Mouse (Mus musculus) frontal cortex, postnatal 10 days (tissue): ENCODE measurements at regions not wholly inside any gene's neighbourhood (a gene's known extent, or its start where the extent isn't known, plus 50 kb on each side); places are given as distances from the start of the nearest gene placed in this dataset.

Source experiments
- DNase-seq, 2 experiments: peaks; one replicate each; pipeline ENCODE4 v3.0.0; 2022; ENCODE audit warnings: low spot score in 2 of 2, mixed read lengths in 1 of 2

GRCm38 (mm10) chr11:45174811-45175798 lies 558.0 kb downstream of the Ebf1 start:
- no peak for DNase-seq

- DNase-seq: no peak
Observed at GRCm38 (mm10) chr11:45176971-45177370, 559.9 kb downstream of the Ebf1 start.

GRCm38 (mm10) chr11:45178036-45178435 lies 560.9 kb downstream of the Ebf1 start:
- DNase-seq: no peak

- DNase-seq: no peak
Observed at GRCm38 (mm10) chr11:45179019-45179418, 561.9 kb downstream of the Ebf1 start.

GRCm38 (mm10) chr11:45190601-45191370 lies 573.7 kb downstream of the Ebf1 start:
- no peak for DNase-seq

- no peak for DNase-seq
Observed at GRCm38 (mm10) chr11:45191392-45192189, 574.5 kb downstream of the Ebf1 start.

GRCm38 (mm10) chr11:45193319-45193718 lies 576.2 kb downstream of the Ebf1 start:
- DNase-seq: no peak

- no peak for DNase-seq
Observed at GRCm38 (mm10) chr11:45199520-45199919, 582.4 kb downstream of the Ebf1 start.

- no peak for DNase-seq
Observed at GRCm38 (mm10) chr11:45200714-45201405, 583.7 kb downstream of the Ebf1 start.

GRCm38 (mm10) chr11:45203446-45203845 lies 586.3 kb downstream of the Ebf1 start:
- DNase-seq: no peak

GRCm38 (mm10) chr11:45206611-45207525 lies 589.8 kb downstream of the Ebf1 start:
- DNase-seq: no peak

GRCm38 (mm10) chr11:45214096-45214495 lies 597.0 kb downstream of the Ebf1 start:
- DNase-seq: no peak

GRCm38 (mm10) chr11:45216942-45217474 lies 599.9 kb downstream of the Ebf1 start:
- DNase-seq: no peak

- DNase-seq: no peak
Observed at GRCm38 (mm10) chr11:45219239-45219638, 602.1 kb downstream of the Ebf1 start.

GRCm38 (mm10) chr11:45222021-45222420 lies 604.9 kb downstream of the Ebf1 start:
- DNase-seq: no peak

- DNase-seq: no peak
Observed at GRCm38 (mm10) chr11:45235476-45236412, 616.1 kb upstream of the Clint1 start.

- DNase-seq: no peak
Observed at GRCm38 (mm10) chr11:45237056-45237455, 614.8 kb upstream of the Clint1 start.

GRCm38 (mm10) chr11:45239044-45239443 lies 612.8 kb upstream of the Clint1 start:
- no peak for DNase-seq

GRCm38 (mm10) chr11:45240419-45240818 lies 611.4 kb upstream of the Clint1 start:
- no peak for DNase-seq
